Mouse (Mus musculus): ENCODE results near the gene Mxi1. TPM values are rescaled to one million over a fixed set of nuclear protein-coding genes. Genes with fewer than 3 reads are reported as not detected.

Mxi1 gene
- total and polyA plus RNA-seq, 3 experiments = 10.6 to 19.9 (median 18.9) TPM

DNA sequence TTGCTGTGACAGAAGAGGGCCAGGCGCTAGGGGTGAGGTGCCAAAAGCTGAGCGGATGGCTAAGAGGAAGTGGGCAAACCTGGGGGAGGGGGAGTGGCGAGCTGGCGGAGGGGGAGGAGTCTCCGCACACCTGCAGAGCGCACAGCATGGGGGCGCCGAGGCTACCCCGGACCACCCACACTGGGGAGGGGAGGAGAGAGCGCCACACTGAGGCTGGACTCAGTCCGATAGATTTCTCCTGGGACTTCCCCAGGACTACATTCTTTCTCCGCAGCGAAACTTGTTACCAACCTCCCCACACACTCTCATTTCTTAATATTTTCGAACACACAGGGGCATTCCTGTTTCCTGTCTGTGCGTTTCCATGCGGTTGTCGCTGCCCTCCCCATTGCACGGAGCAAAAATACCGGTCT, 113.0 kb downstream of the Mxi1 start:
- dilution Hi-C loops (cut with MboI; ENCODE audit: extremely low pct_ligation_motif_present, extremely low pct_unique_long_range_greater_than_20kb, low sequenced_read_pairs) = no loop called here
- DNase-seq (ENCODE audit: extremely low read depth) = peak; percentile 97
- peak overlapping the region; percentile 94; the same call in 1 of the 2 replicates for H3K9ac ChIP-seq (ENCODE audit: insufficient read depth, low read depth)
- H3K4me3 ChIP-seq (replicated peaks in 1 of 3; ENCODE audit: low read depth in 2 of 3, low read length in 2 of 3, poor library complexity in 1 of 3) = peak overlapping the region; percentile 26 to 65 (median 48)
- in situ Hi-C loops (cut with MboI; ENCODE audit: low pct_ligation_motif_present, low pct_unique_long_range_greater_than_20kb, low sequenced_read_pairs) = loop anchor here (10.0 kb wide), 1 partner anchor 111 kb away; no protein-coding TSS in a partner anchor
- no peaks in the 10 kb centered on the region for H3K79me2 ChIP-seq (replicated peaks; ENCODE audit: control insufficient read depth, extremely low read depth, insufficient read depth, poor library complexity, severe bottlenecking)
- H3K4me1 ChIP-seq (ENCODE audit: control insufficient read depth in 1 of 2, insufficient read depth in 2 of 2) = peaks cover 30 to 71% of the 10 kb centered on the region in 2 experiments
- peak overlapping the region; percentile 100 for H3K27ac ChIP-seq (ENCODE audit: insufficient read depth, low read depth)
- peaks cover 0 to 9% of the 10 kb centered on the region in 2 experiments for H3K36me3 ChIP-seq (replicated peaks in 1 of 2; ENCODE audit: control insufficient read depth in 1 of 2, insufficient read depth in 1 of 2, low read length in 1 of 2)
- H3K9me3 ChIP-seq (replicated peaks; ENCODE audit: low read length) = no peaks in the 10 kb centered on the region
- TF ChIP-seq ZNF384 (IDR thresholded peaks at IDR 0.05; ENCODE audit: low read depth, low read length) (peak; percentile 32; the same call in 1 of the 2 replicates), NRF1 (IDR thresholded peaks at IDR 0.05; ENCODE audit: low read depth, low read length) (no peak), MEF2A (IDR thresholded peaks at IDR 0.05; ENCODE audit: borderline replicate concordance, low read depth, low read length) (peak; percentile 95), RCOR1 (conservative IDR thresholded peaks at IDR 0.05; ENCODE audit: low read depth, low read length) (0 out of 2 replicates have a peak, but pooled peaks have one; percentile 35), ZC3H11A (IDR thresholded peaks at IDR 0.05; ENCODE audit: low read depth, low read length) (no peak), MXI1 (IDR thresholded peaks at IDR 0.05; ENCODE audit: low read depth, low read length) (no peak; the same call in 1 of the 2 replicates), IRF4 (IDR thresholded peaks at IDR 0.05; ENCODE audit: low read depth, low read length) (peak; percentile 91), JUND (conservative IDR thresholded peaks at IDR 0.05; ENCODE audit: low read depth, low read length) (peak; percentile 10), EP300 (IDR thresholded peaks at IDR 0.05; ENCODE audit: low read length) (peak; percentile 85), MAFK (IDR thresholded peaks at IDR 0.05; ENCODE audit: insufficient replicate concordance, low read length) (peak; percentile 67; the same call in 1 of the 2 replicates), SMC3 (IDR thresholded peaks at IDR 0.05; ENCODE audit: low read depth, low read length) (peak; percentile 51), ZKSCAN1 (IDR thresholded peaks at IDR 0.05; ENCODE audit: borderline replicate concordance, low read depth, low read length) (no peak), TBP (conservative IDR thresholded peaks at IDR 0.05; ENCODE audit: low read depth, low read length) (peak; percentile 55; the same call in 1 of the 2 replicates), ZMIZ1 (IDR thresholded peaks at IDR 0.05; ENCODE audit: low read depth, low read length) (peak; percentile 74; the same call in 1 of the 2 replicates), PAX5 (IDR thresholded peaks at IDR 0.05; ENCODE audit: low read length) (no peak), ELF1 (IDR thresholded peaks at IDR 0.05; ENCODE audit: low read depth, low read length) (peak; percentile 71), CTCF (conservative IDR thresholded peaks at IDR 0.05 in 1 of 2, IDR thresholded peaks at IDR 0.05 in 1 of 2; ENCODE audit: low read depth in 2 of 2, low read length in 2 of 2) (peak in 1 of 2 experiments; percentile 65; a peak in 2 of 4 replicates), KAT2A (IDR thresholded peaks at IDR 0.05; ENCODE audit: insufficient replicate concordance, low read length) (0 out of 2 replicates have a peak, but pooled peaks have one; percentile 33), TCF12 (IDR thresholded peaks at IDR 0.05; ENCODE audit: low read depth, low read length) (peak; percentile 97), CHD2 (IDR thresholded peaks at IDR 0.05; ENCODE audit: low read length) (peak; percentile 89), MAZ (IDR thresholded peaks at IDR 0.05; ENCODE audit: low read depth, low read length) (peak; percentile 97), ETS1 (conservative IDR thresholded peaks at IDR 0.05; ENCODE audit: low read depth, low read length) (peak; percentile 88), MAX (IDR thresholded peaks at IDR 0.05; ENCODE audit: low read length) (no peak; the same call in 1 of the 2 replicates), CHD1 (IDR thresholded peaks at IDR 0.05; ENCODE audit: low read depth, low read length) (no peak), BHLHE40 (IDR thresholded peaks at IDR 0.05; ENCODE audit: low read depth, low read length) (no peak), HCFC1 (IDR thresholded peaks at IDR 0.05; ENCODE audit: low read depth, low read length) (no peak; the same call in none of the 2 replicates), MYC (IDR thresholded peaks at IDR 0.05; ENCODE audit: low read depth, low read length) (peak; percentile 79; the same call in 1 of the 2 replicates), E2F4 (IDR thresholded peaks at IDR 0.05; ENCODE audit: insufficient replicate concordance, low read depth, low read length) (0 out of 2 replicates have a peak, but pooled peaks have one; percentile 55), POLR2AphosphoS2 (IDR thresholded peaks at IDR 0.05; ENCODE audit: low read depth, low read length) (no peak), USF1 (IDR thresholded peaks at IDR 0.05; ENCODE audit: low read depth, low read length) (no peak), JUN (IDR thresholded peaks at IDR 0.05; ENCODE audit: insufficient read depth, low read depth, low read length) (0 out of 2 replicates have a peak, but pooled peaks have one; percentile 22), POLR2A (IDR thresholded peaks at IDR 0.05; ENCODE audit: low read depth, low read length) (no peak; the same call in none of the 2 replicates), USF2 (conservative IDR thresholded peaks at IDR 0.05; ENCODE audit: low read depth, low read length) (no peak), NELFE (IDR thresholded peaks at IDR 0.05; ENCODE audit: low read depth, low read length) (peak; percentile 55; the same call in 1 of the 2 replicates), UBTF (IDR thresholded peaks at IDR 0.05; ENCODE audit: low read depth, low read length) (no peak), RAD21 (IDR thresholded peaks at IDR 0.05; ENCODE audit: low read depth, low read length) (peak; percentile 45), GABPA (IDR thresholded peaks at IDR 0.05; ENCODE audit: insufficient replicate concordance, low read depth, low read length) (no peak), SIN3A (IDR thresholded peaks at IDR 0.05; ENCODE audit: low read length) (peak; percentile 63)
- H3K4me2 ChIP-seq (ENCODE audit: insufficient read depth, low read depth, poor library complexity, severe bottlenecking) = peak overlapping the region; percentile 80
- no peaks in the 10 kb centered on the region for H3K27me3 ChIP-seq (replicated peaks)

Data from CH12.LX (cell line).